Mouse (Mus musculus) hindbrain, embryonic 11.5 days (tissue): ENCODE data around the gene Endou. TPM values are rescaled to one million over a fixed set of nuclear protein-coding genes. Genes with fewer than 3 reads are reported as not detected.

ENCODE experiments used
- ATAC-seq: fragments of 200-750 bp; cut with Nextera tagmentation; 2 replicates; pipeline ENCODE4 v1.8.0; 2017; ENCODE audit warnings: mild to moderate bottlenecking, moderate TSS enrichment, moderate library complexity; ENCODE audit not compliant: low FRiP score
- DNase-seq: peaks from one replicate; pipeline ENCODE4 v3.0.0-alpha.2; 2015; ENCODE audit warnings: low spot score
- H3K27ac ChIP-seq: fragments of 300-500 bp; sonication (generic); 2 replicates; pipeline ENCODE4 v1.5.1; 2014; ENCODE audit warnings: mild to moderate bottlenecking, low read depth, low read length
- H3K27me3 ChIP-seq: fragments of 300-500 bp; sonication (generic); 2 replicates; pipeline ENCODE4 v1.6.1; 2014; ENCODE audit warnings: mild to moderate bottlenecking, low read length, moderate library complexity, mixed read lengths; ENCODE audit not compliant: control insufficient read depth, insufficient read depth
- H3K36me3 ChIP-seq: fragments of 300-500 bp; sonication (generic); 2 replicates; pipeline ENCODE4 v1.6.1; 2014; ENCODE audit warnings: mild to moderate bottlenecking, low read length, moderate library complexity, mixed read lengths; ENCODE audit not compliant: control insufficient read depth, insufficient read depth
- H3K4me1 ChIP-seq: fragments of 300-500 bp; sonication (generic); replicated peaks from 2 replicates; pipeline ENCODE4 v1.6.1; 2014; ENCODE audit warnings: low read length, mixed read lengths; ENCODE audit not compliant: control insufficient read depth, insufficient read depth
- H3K4me2 ChIP-seq: fragments of 300-500 bp; sonication (generic); replicated peaks from 2 replicates; pipeline ENCODE4 v1.6.1; 2014; ENCODE audit warnings: mild to moderate bottlenecking, low read depth, low read length
- H3K4me3 ChIP-seq: fragments of 300-500 bp; sonication (generic); 2 replicates; pipeline ENCODE4 v1.5.1; 2014; ENCODE audit warnings: low read depth, low read length
- H3K9ac ChIP-seq: fragments of 300-500 bp; sonication (generic); 2 replicates; pipeline ENCODE4 v1.6.1; 2014; ENCODE audit warnings: low read depth, low read length
- H3K9me3 ChIP-seq: fragments of 300-500 bp; sonication (generic); 2 replicates; pipeline ENCODE4 v1.6.1; 2016; ENCODE audit warnings: low read length; ENCODE audit not compliant: control insufficient read depth
- WGBS: fragments of 180-500 bp; shearing (Covaris S2); extraction: QIAGEN DNeasy Blood & Tissue Kit; methylation state at CpG from one replicate; pipeline ENCODE4 v1.1.7; 2014; 5-methylcytosine and 5-hydroxymethylcytosine counted together
- polyA plus RNA-seq: library from polyadenylated mRNA; unstranded; fragments of >200 nt; fragmentation: Nextera tagmentation; extraction: Ambion mirVana; gene quantifications from 2 replicates; pipeline ENCODE4 v1.2.1, GENCODE M21; 2014

Gene Endou
- polyA plus RNA-seq, 1 experiment from 2014 or later = 0.11 TPM

- no peaks in the 10 kb centered on the region for H3K9me3 ChIP-seq
- H3K36me3 ChIP-seq = no peaks in the 10 kb centered on the region
- no peak for DNase-seq
- no peak overlapping the region for H3K27ac ChIP-seq
- no peak overlapping the region for H3K4me2 ChIP-seq
- H3K4me1 ChIP-seq = no peaks in the 10 kb centered on the region
- no peak overlapping the region for H3K4me3 ChIP-seq
- no peak overlapping the region for H3K9ac ChIP-seq
- ATAC-seq = no peak
- WGBS = 66% methylated on average over 7 of the region's 7 CpGs
- H3K27me3 ChIP-seq = no peaks in the 10 kb centered on the region
These were observed 2.3 kb downstream of the Endou start for GRCm38 (mm10) chr15:97728804-97729203.

GRCm38 (mm10) chr15:97728394-97728793, 2.7 kb downstream of the Endou start:
- no peak overlapping the region for H3K9ac ChIP-seq
- H3K27me3 ChIP-seq = no peaks in the 10 kb centered on the region
- no peaks in the 10 kb centered on the region for H3K36me3 ChIP-seq
- H3K4me3 ChIP-seq = no peak overlapping the region
- H3K27ac ChIP-seq = no peak overlapping the region
- no peak overlapping the region for H3K4me2 ChIP-seq
- WGBS = 90% methylated on average over 11 of the region's 11 CpGs
- DNase-seq (no peak), ATAC-seq (no peak)
- no peaks in the 10 kb centered on the region for H3K4me1 ChIP-seq
- no peaks in the 10 kb centered on the region for H3K9me3 ChIP-seq

- H3K4me2 ChIP-seq = no peak overlapping the region
- no peaks in the 10 kb centered on the region for H3K4me1 ChIP-seq
- H3K36me3 ChIP-seq = no peaks in the 10 kb centered on the region
- no peak overlapping the region for H3K27ac ChIP-seq
- DNase-seq (no peak), ATAC-seq (no peak)
- no peak overlapping the region for H3K4me3 ChIP-seq
- 78% methylated on average over 5 of the region's 5 CpGs for WGBS
- no peaks in the 10 kb centered on the region for H3K27me3 ChIP-seq
- no peaks in the 10 kb centered on the region for H3K9me3 ChIP-seq
- H3K9ac ChIP-seq = no peak overlapping the region
These were observed 3.6 kb downstream of the Endou start for GRCm38 (mm10) chr15:97727520-97727919.

GRCm38 (mm10) chr15:97727048-97727447, 4.1 kb downstream of the Endou start:
- Histone ChIP-seq H3K27ac (no peak overlapping the region), H3K9me3 (no peaks in the 10 kb centered on the region), H3K9ac (no peak overlapping the region), H3K27me3 (no peaks in the 10 kb centered on the region), H3K4me1 (no peaks in the 10 kb centered on the region), H3K4me2 (no peak overlapping the region), H3K4me3 (no peak overlapping the region), H3K36me3 (no peaks in the 10 kb centered on the region)
- 80% methylated on average over 8 of the region's 8 CpGs for WGBS
- ATAC-seq (no peak), DNase-seq (no peak)

- Histone ChIP-seq H3K27ac (no peak overlapping the region), H3K9ac (no peak overlapping the region), H3K36me3 (no peaks in the 10 kb centered on the region), H3K9me3 (no peaks in the 10 kb centered on the region), H3K4me3 (no peak overlapping the region), H3K27me3 (no peaks in the 10 kb centered on the region), H3K4me1 (no peaks in the 10 kb centered on the region), H3K4me2 (no peak overlapping the region)
- 74% methylated on average over 13 of the region's 13 CpGs for WGBS
- ATAC-seq (no peak), DNase-seq (no peak)
These were observed 4.8 kb downstream of the Endou start for GRCm38 (mm10) chr15:97726310-97726709.

- ATAC-seq (no peak), DNase-seq (no peak)
- no peaks in the 10 kb centered on the region for H3K4me1 ChIP-seq
- H3K27ac ChIP-seq = no peak overlapping the region
- H3K9me3 ChIP-seq = no peaks in the 10 kb centered on the region
- no peak overlapping the region for H3K9ac ChIP-seq
- H3K4me2 ChIP-seq = no peak overlapping the region
- 83% methylated on average over 6 of the region's 6 CpGs for WGBS
- H3K4me3 ChIP-seq = no peak overlapping the region
- no peaks in the 10 kb centered on the region for H3K36me3 ChIP-seq
- no peaks in the 10 kb centered on the region for H3K27me3 ChIP-seq
These were observed 5.8 kb downstream of the Endou start for GRCm38 (mm10) chr15:97725198-97725785.

GRCm38 (mm10) chr15:97724346-97725197, 6.6 kb downstream of the Endou start:
- no peaks in the 10 kb centered on the region for H3K27me3 ChIP-seq
- no peak overlapping the region for H3K27ac ChIP-seq
- H3K4me3 ChIP-seq = no peak overlapping the region
- no peak overlapping the region for H3K4me2 ChIP-seq
- no peaks in the 10 kb centered on the region for H3K36me3 ChIP-seq
- no peaks in the 10 kb centered on the region for H3K9me3 ChIP-seq
- no peaks in the 10 kb centered on the region for H3K4me1 ChIP-seq
- ATAC-seq (no peak), DNase-seq (no peak)
- WGBS = 88% methylated on average over 17 of the region's 17 CpGs
- H3K9ac ChIP-seq = no peak overlapping the region

- Histone ChIP-seq H3K9ac (no peak overlapping the region), H3K27ac (no peak overlapping the region), H3K4me2 (no peak overlapping the region), H3K36me3 (no peaks in the 10 kb centered on the region), H3K9me3 (no peaks in the 10 kb centered on the region), H3K27me3 (no peaks in the 10 kb centered on the region), H3K4me1 (no peaks in the 10 kb centered on the region), H3K4me3 (no peak overlapping the region)
- WGBS = 86% methylated on average over 6 of the region's 6 CpGs
- no peak for DNase-seq
- ATAC-seq = no peak
These were observed 7.4 kb downstream of the Endou start for GRCm38 (mm10) chr15:97723536-97724345.
